Mouse (Mus musculus): ENCODE data around the gene Tagln. TPM values are rescaled to one million over a fixed set of nuclear protein-coding genes. Genes with fewer than 3 reads are reported as not detected.

Tagln gene
- polyA plus RNA-seq, 3 experiments from 2014 or later, result 0.40 to 2.2 (median 1.1) TPM

DNA sequence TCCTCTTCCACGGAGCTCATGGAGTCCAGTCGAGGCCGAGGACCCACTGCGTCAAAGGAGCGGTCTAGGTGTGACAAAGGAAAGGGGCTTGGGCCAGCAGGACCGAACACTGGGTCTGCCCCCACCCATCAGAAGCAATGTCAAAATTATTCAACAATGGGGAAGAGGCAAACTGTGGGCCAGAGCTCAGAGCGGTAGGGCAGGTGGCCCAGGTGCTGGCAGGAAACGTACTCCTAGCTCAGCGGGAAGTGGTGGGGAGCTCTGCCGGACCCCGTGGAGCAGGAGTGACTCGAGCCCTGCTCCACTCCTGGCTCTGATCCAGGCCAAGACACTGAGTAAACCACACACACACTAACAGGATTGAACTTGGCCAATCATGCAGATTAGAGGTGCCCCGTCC, 9.9 kb upstream of the Tagln start:
- ATAC-seq, result peak; percentile 25

DNA sequence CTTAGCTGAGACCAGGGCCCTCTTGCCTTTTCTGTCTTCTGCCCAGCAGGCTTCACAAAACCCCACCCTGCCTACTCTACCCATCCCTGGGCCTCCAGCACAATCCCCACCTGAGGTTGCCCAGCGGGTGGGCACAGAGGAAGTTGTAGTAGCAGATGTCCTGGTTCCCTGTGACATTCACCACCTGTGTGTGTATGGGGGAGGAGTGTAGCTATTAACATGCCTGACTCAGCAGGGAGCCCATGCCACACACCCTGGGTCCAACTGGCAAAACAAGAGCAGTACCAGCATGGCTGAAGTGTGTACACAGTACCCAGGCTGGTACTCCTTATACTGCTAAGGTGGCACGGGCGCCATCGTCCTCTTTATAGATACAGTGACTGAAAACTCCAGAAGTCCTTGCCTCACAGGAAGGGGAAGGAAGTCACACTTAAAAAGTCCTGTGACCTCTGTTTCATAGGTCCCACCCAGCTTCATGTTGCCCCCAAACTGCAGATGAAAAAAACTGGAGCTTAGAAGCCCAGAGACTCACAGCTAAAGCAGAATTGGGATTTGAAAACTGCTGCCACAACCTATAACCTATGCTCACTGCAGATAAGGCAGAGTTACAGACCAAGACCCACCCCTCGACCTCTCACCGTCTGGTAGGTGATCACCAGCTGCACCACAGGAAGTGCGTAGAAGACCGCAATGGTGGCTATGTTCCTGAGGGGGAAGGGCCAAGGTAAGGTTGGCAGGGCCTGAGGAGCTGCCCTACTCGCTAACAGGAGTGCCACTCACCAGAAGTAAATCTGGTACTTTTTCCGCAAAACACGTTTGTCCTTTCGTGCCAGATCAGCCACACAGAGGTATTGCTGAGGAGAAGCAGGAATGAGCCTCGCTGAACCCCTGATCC, 8.9 kb upstream of the Tagln start:
- ATAC-seq, result peak; percentile 95

DNA sequence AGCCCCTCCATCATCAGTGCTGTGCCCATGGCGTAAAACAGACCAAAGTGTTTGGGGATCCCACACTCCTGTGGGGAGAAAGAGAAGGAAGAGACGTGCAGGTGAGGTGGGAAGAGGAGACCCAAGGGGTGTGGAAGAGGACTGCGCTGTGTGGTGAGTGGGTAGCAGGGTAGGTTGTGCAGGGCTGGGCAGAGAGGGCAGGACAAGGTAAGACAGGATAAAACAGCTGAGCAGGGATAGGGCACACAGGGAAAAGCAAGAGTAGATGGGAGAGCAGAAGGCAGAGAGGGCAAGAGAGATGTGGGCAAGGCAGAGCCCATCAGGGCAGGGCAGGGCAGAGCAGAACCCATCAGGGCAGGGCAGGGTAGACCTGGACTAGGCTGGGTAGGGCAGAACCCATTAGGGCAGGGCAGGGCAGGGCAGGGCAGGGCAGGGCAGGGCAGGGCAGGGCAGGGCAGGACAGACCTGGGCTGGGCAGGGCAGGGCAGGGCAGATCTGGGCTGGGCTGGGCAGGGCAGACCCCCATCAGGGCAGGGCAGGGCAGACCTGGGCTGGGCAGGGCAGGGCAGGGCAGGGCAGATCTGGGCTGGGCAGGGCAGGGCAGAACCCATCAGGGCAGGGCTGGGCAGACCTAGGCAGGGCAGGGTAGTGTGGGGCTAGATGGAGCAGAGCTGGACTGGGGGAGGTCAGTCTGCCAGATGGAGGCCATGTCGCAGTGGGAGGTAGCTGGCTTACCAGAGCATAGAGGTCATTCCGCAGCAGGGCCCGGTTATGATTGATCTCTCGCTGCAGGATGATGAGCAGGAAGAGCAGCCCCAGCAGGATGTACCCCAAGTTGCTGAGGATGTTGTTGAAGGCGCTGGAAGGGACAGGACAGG, 8.0 kb upstream of the Tagln start:
- ATAC-seq, result no peak

DNA sequence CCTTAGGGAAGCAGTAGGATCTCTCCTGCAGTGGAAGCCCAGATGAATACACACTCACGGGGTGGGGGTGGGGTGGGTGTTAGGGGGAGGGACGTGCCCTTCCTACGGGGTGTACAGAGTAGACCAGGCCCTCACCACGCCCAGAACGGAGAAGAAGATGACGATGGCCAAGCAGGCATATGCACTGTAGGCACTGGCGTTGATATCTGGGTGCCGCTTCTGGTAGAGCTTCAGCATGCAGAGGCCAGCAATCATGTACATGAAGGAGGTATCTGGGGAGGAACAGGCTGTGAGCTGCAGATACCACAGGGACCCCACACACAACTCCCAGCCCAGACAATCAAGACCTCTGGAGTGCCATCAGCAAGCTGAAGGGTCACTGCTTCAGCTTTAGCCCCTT, 7.1 kb upstream of the Tagln start:
- no peak for ATAC-seq

DNA sequence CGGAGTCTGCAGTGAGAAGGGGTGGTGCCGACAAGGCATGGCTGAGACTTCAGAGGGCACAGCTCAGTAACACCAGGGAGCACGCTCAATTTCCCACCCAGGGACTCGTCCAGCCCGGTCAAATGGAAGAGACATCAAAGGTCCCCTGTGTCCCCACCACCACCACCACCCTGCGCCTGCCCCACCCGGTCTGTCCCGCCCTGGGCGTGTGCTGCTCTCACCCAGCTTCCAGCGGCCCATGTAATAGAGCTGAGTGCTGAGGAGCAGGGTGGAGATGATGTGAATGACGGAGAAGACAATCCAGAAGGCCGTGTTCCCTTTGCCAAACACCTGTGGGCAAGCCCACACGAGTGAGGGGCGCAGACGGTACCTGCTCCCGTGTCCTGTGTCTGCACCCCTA, 6.6 kb upstream of the Tagln start:
- ATAC-seq, result no peak

DNA sequence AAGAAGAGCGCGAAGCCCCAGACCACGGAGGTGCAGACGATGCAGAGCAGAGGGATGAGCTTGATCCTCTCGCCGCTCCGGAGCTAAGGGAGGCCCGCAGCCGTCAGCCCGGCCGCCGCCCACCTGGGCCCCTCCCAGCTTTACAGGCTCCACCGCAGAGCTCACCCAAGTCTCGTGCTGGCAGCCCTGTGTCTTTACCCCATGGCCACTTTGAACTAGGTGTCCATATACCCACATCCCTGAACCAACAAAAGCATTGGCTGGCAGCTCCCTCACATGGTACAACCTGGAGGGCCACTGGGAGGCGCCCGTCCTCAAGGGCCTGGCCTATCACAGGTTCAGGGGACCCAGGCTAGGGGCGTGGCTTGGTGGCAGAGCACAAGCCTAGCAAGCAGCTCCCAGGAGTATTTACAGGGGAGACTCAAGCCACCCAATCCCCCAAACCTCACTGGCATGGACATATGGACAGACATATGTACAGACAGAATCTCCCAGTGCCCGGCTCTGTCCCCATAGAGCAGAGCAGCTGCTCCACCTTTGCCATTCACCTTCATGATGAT, 5.6 kb upstream of the Tagln start:
- no peak for ATAC-seq

DNA sequence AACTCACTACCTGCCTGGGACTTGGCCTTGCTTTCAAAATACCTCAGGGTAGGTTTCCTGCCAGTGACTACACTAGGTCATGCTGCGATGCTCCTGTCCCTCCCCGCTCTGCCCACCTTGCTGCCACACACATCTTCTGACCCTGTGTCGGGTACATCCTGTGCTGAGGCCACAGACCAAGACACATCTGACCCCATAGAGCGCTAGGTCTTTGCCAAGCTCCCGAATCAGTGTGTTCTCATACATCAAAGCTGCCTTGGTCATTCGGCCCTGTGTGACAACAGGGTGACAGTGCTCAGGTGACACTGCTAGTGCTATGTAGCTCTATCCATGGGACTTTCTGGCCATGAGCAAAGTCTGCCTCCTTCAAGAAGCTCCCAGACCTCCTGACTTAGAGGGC, 3.9 kb upstream of the Tagln start:
- no peak for ATAC-seq

DNA sequence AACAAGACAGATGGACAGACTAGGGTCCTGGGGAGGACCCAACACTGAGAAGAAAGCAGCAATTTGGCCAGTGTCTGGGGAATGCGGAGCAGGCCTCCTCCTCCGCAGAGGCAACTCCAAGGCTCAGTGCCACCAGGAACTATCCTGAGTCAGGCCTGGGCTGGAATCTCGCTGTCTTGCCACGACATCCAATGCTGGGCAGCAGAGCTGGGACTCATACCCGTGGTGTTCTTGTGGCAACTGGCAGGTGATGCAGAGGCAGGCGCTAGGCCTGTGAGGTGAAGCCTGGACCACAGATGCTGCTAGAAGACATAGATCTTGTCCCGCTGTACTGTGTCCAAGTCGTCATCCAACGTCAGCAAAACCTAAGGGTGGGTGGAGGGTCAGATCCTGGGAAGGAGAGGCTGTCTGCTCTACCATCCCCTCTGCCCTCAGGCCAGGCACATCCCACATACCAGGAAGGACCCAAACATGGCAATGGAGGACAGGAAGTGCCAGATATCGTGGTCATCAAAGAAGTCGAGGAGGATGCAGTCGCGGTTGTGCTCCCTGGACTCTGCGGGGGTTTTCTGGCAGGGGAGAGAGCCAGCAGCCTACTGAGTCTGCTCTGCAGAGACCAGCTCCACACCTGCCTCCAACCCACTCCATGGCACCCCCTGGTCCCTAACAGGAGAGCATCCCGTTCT, 3.2 kb upstream of the Tagln start:
- no peak for ATAC-seq

DNA sequence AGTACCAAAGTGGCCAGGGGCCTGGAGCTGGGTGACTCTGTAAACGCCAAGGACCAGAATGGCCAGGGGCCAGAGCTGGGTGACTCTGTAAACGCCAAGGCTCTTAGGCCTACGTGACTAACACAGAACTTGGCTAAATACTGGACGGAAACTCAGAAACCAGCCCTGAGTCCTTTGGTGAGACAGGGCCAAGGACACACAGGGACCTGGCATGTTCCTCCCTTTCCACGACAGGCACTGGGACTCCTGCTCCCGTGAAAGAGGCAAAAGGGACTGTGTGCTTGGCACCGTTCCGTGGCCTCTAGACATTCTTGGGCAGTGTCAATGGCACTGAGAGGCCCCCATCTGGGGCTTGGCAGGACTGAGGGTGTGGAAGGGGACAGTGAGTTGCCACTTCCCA, 2.2 kb upstream of the Tagln start:
- ATAC-seq, result no peak

DNA sequence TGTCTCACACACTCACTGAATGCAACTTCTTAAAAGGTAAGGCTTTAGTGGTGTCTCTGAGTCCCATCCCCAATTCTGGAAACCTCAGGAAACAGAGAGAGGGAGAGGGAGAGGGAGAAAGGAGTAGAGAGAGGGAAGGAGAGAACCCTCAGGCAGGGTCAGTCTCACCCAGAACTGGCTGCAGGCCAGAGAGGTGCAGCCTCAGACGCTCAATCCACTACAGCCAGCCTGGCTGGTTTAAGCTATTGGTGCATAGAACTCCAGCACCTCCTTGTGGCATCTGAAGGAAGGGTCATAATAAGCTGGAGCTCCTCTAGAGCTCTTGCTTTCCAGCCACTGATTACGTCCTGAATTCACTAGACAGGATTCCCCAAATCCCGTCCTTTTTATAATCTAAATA, 1.0 kb upstream of the Tagln start:
- ATAC-seq, result peak; percentile 74

DNA sequence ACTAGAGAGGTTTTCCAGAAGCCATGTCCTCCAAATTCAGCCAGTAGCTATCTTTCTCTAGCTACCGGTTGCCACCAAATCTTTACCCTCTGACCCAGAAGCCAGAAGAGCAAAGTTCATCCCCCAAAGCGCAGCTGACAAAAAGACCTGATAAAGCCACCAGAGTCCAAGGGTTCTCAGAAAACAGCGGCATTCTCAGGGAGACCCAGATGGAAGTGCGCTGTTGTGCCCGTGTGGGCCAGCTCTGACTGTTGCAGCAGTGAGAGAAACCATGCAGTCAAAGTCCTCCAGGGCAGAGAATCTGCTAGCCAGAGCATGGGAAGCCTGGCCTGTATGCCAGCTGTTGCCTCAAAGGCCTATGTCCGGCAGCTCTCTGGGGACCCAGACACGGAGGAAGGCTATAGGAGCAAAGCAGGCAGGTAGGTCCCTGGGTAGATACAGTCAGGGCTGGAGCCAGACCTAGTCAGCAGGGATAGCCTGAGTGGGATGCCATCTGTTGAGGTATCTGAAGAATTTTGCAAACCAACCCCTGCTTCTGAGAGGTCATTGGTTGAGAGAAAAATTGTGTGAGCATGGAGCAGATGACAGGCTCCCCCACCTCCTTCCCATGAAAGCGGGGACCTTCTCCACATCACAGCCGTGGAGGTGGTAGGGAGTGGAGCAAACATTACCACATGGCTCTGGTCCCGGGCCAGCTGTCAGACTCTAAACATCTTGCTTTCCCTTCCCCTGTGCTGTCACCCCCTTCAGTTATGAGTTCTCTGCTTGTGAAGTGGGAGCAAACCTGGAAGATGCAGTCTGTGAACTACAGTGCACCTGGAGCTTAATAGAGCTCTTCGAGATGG, 3.1 kb downstream of the Tagln start:
- ATAC-seq, result no peak

DNA sequence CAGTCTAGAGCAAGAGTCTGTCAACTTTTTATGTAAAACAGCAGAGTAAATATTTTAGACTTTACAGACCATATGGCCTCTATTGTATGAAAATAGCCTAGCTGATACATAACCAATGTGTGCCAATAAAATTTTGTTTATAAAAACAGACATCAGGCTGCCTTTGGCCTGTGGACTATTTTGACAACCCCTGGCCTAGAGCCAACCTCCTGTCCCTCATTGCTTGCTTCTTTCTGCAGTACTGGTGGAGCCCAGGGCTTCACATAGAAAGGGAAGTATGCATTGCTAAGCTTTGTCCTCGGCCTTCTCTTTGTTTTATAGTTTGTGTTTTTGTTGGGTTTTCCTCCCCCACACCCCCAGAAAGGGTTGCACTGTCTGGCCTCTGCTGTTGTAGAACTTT, 3.9 kb downstream of the Tagln start:
- ATAC-seq, result no peak

DNA sequence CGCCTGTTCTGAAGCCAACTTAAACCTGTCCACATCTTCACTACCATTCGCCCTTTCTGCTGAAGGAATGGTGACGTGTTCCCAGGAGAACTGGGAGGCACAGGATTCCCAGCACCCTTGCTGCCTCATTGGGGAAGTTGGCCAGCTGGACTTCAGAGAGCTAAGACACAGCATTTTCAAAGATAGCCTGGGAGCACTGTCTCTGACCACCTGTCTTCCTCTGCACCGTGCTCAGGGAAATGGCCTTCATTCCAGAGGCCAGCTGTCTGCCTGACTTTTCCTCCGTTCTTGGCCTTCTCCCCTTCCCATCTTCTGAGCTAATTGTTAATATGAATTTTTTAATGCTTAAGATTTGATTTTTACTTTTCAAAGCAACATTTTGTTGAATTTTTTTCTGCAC, 6.6 kb downstream of the Tagln start:
- no peak for ATAC-seq

DNA sequence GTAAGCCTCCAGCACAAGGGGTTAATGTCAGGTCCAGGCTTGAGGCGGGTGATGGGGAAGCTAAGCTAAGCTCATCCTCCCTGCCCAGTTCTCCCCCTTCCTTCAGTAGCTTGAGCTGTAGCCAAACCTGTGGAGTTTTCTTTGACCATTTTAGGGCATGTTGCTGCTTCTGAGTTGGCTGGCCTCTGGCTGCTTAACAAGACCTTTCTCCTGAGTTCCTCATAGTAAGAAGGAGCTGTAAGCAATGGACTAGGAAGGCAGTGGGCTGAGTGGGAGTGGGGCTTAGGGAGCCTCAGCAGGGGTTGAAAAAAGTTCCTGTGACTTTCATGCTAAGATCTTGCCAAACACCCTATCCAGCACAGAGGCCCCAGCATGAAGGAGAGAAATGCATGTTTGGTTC, 16.0 kb downstream of the Tagln start:
- no peak for ATAC-seq

DNA sequence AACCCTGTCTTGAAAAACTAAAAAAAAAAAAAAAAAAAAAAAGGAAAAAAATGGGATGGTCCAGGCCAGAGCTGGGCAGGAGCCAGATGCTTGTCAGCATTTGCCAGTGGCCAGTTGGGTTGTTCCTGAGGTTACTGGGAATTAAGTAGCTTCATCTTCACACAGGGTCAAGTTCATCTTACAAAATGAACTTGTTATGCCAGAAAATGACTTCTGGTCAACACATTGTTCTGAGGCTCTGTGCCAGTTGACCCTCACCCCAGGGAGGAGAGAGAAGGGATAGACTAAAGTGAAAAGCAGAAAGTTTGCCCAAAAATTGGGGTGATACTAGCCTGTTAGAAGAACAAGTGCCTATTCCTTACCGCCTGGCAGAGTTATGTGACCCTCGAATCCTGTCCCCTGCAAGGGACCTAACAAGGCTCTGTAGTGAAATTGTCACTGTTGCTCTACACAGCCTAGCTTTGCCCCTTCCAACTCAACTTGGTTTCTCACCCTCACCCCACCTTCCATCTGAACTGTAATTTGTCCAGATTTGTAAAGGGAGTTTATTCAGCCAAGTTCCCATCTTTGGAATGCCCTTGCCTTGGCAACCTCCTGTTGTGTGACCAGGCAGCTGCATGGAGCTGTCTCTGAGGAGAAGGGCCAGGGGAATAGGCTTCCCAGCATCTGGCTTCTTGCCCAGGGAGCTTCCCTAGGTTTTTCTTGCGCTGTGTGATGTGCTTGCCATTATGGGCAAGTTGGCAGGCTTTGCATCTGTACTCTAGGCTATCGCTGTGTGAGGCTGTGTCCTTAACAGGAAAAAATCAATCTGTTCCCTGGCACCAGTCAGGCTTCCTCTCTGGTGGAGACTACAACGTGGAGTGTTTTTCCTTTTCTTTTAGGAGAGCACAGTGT, 18.6 kb downstream of the Tagln start:
- no peak for ATAC-seq

DNA sequence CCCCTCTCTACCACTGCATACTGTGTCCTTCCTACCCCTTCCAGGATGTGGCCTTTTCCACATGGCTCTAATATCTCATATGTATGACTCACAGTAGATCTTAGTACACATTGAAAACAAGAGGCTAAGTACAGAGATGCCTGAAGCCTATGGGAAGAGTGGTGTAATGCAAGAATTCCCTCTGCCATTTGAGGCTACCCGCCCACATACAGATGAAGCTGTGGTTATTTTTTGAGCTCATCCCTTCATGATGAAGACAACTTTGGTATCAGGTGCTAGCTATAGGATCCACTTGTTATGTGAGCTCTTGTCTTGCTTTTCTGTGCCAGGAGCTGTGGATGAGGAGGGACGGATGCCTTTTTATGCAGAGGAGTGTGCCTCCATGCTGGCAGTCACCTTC, 20.2 kb downstream of the Tagln start:
- no peak for ATAC-seq

DNA sequence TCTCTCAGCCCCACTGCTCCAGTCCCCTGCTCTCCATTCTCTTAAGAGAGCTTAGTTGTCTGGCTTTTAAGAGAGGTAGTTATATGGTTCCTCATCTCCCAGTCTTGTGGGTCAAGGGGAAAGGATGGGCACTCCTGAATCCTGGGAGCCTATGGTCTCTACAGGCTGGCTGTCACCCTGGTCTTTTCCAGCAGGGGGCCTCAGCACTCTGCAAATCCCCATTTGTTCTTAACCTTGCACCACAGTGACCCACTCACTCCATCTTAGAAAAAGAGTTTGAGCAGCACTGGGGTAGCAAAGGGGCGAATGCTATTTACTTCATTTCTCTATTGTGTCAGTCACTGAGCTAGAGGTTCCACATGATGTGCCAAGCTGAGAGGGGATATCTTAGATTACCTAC, 24.2 kb downstream of the Tagln start:
- peak; percentile 33 for ATAC-seq

DNA sequence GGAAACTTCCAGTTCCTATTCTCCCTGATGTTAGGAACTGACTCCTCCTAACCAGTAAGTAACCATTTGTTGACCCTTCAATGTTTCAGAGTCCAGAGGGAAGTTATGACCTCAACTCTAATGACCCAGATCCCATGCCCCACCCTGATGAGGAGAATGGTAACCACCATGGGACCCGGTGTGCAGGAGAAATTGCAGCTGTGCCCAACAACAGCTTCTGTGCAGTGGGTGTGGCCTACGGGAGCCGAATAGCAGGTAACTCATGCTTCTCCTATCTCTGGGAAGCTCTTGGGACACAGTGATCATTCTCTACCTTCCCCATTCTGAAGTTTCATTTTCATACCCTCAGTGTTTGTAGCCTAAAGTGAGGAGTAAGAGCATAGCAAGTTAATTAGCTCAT, 24.9 kb downstream of the Tagln start:
- ATAC-seq, result no peak

DNA sequence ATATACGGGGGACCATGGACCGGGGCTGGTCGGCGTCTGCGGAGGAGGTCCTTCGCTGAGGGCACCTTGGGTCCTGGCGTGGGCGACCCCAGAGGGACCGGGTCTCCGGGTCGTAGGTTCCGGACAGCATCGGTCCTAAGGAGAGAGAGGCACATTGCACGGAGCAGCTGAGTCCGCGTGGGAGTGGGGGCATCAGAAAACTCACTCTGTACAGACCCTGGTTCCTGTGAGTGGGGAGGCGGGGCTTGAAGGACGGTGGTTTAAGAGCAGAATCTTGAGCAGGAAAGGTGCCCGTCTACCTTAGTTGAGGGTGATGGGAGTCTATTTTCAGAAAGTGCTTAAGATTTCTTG, 28.8 kb downstream of the Tagln start:
- peak; percentile 23 for ATAC-seq

DNA sequence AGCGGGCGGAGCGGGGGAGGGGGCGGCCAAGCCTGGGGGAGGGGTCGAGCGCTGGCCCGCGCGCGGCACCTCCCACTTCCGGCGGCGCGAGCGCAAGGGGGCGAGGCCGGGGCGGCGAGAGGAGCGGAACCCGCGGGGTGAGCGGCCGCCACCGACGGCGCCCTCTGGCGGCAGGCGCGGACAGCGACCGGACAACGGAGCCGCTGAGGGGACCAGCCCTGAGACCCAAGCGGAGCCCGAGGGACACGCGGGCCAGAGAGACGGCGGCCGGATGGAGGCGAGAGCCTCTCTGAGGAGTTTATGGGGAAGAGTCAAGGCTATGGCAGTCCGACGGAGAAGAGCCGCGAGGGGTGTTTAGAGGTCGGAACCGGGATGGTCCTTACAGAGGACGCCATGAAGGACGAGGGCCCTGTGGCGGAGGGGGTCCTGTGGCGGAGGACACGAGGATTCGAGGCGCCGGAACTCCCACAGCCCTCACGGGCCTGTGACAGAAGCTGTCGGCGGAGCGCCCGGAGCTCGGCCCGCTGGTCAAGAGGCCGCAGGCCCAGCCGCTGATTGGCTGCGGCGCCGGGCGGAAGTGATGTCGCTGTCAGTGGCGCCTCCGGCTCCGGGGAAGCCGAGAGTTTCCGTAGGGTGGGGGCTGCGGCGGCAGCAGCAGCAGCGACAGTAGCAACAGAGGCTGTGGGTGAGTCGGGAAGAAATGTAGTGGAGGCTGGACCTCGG, 29.3 kb downstream of the Tagln start, which contains the start of the genes Pcsk7 and Rnf214:
Pcsk7 (plus strand) TSS at position 143 of the 723 bp plus-strand sequence.
Rnf214 (minus strand) TSS at position 557 of the 723 bp plus-strand sequence.
- peak; percentile 78 for ATAC-seq
